In the genomic region with DNA sequence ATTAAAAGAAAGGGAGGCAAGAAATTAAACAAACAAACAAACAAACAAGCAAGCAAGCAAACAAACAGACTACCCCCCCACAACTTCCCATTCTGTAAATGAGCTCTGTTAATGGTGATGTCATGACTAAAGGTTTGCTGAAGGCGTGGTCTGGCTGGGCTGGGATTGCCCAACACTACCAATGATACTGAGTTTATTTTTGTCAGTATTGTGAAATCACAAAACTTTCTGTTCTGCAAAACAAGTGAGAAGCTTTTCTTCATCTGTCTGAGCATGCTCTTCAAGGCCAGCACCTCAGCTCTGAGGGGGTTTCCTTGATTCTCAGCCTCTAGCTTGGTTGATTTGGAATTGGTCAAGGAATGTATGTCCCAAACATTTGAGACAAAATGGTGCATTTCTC, we compare ENCODE assay signal across 13 mouse cellular contexts.
A peak's percentile ranks its signal among the peaks of the same experiment; 100 is the strongest.
DNase-seq lines count a peak whose midpoint lies in the region; ATAC-seq and TF ChIP-seq lines count a peak whose summit lies in the region.
"Had no signal": no experiment of that assay in that cellular context is flagged by ENCODE, and none has a peak within 500 bp of the region (broad histone marks: within the 10 kb centered on the region; RNA-seq: fewer than 3 reads in every experiment).

No protein-coding gene starts in this region.

- whole genome bisulfite sequencing in liver, adult 2 months, result 11% methylated on average over 1 of the region's 1 CpGs
- 58% methylated on average over 1 of the region's 1 CpGs for WGBS in liver, embryonic 12.5 days (ENCODE audit: insufficient replicate concordance)
- WGBS in hindbrain, embryonic 16.5 days, result 100% methylated on average over 1 of the region's 1 CpGs

- peaks cover 8% of the 10 kb centered on the region for H3K4me1 ChIP-seq in liver, adult 2 months (ENCODE audit: control insufficient read depth, insufficient read depth, low read length)
- H3K4me1 ChIP-seq in liver, embryonic 12.5 days, result no peaks in the 10 kb centered on the region
- no peaks in the 10 kb centered on the region for H3K4me1 ChIP-seq in hindbrain, embryonic 16.5 days (ENCODE audit: control insufficient read depth, insufficient read depth, low read depth, low read length)
- H3K4me1 ChIP-seq: heart, embryonic 10.5 days; kidney, embryonic 15.5 days; limb, embryonic 12.5 days; midbrain, embryonic 12.5 days had no signal

- peak; percentile 91 for DNase-seq in liver, adult 2 months (ENCODE audit: extremely low read depth, low read depth, low spot score)
- peak; percentile 5 for DNase-seq in adipocyte (ENCODE audit: low spot score)
- DNase-seq in c-Kit-positive CD71-negative TER-119-negative erythroid progenitor cells, embryonic 14.5 days (ENCODE audit: low read depth), result peak; percentile 7
- DNase-seq in cerebellum, postnatal 10 days, result no peak
- DNase-seq: cerebellum, postnatal 14 days had no signal

- no peaks in the 10 kb centered on the region for H3K79me2 ChIP-seq in liver, adult 2 months (ENCODE audit: control insufficient read depth, insufficient read depth, low read length)

- no peak overlapping the region for H3K9ac ChIP-seq in liver, adult 2 months (ENCODE audit: low read depth, low read length)
- no peak overlapping the region for H3K9ac ChIP-seq in liver, embryonic 12.5 days
- H3K9ac ChIP-seq in hindbrain, embryonic 16.5 days (ENCODE audit: low read depth, low read length), result no peak overlapping the region
- H3K9ac ChIP-seq: kidney, embryonic 15.5 days; limb, embryonic 12.5 days; midbrain, embryonic 12.5 days had no signal

- no peaks in the 10 kb centered on the region for H3K27me3 ChIP-seq in liver, adult 2 months (ENCODE audit: control insufficient read depth, insufficient read depth, low read length)
- no peaks in the 10 kb centered on the region for H3K27me3 ChIP-seq in liver, embryonic 12.5 days (replicated peaks)
- no peaks in the 10 kb centered on the region for H3K27me3 ChIP-seq in hindbrain, embryonic 16.5 days (replicated peaks; ENCODE audit: control insufficient read depth, insufficient read depth, low read length)
- H3K27me3 ChIP-seq: kidney, embryonic 15.5 days; limb, embryonic 12.5 days; midbrain, embryonic 12.5 days had no signal

- H3K4me2 ChIP-seq in liver, embryonic 12.5 days, result no peak overlapping the region
- no peak overlapping the region for H3K4me2 ChIP-seq in hindbrain, embryonic 16.5 days (ENCODE audit: low read length)
- H3K4me2 ChIP-seq: kidney, embryonic 15.5 days; limb, embryonic 12.5 days; midbrain, embryonic 12.5 days had no signal

- H3K4me3 ChIP-seq in liver, adult 2 months (ENCODE audit: insufficient read depth, low read depth, low read length), result no peak overlapping the region
- no peak overlapping the region for H3K4me3 ChIP-seq in liver, embryonic 12.5 days
- no peak overlapping the region for H3K4me3 ChIP-seq in hindbrain, embryonic 16.5 days (ENCODE audit: low read length)
- H3K4me3 ChIP-seq: heart, embryonic 10.5 days; kidney, embryonic 15.5 days; left cerebral cortex, adult 2 months; limb, embryonic 12.5 days; midbrain, embryonic 12.5 days had no signal

- TF ChIP-seq CTCF in liver, adult 2 months (IDR thresholded peaks at IDR 0.05; ENCODE audit: low read depth, low read length), result no peak

- H3K36me3 ChIP-seq in liver, adult 2 months (ENCODE audit: control insufficient read depth, insufficient read depth, low read length), result no peaks in the 10 kb centered on the region
- no peaks in the 10 kb centered on the region for H3K36me3 ChIP-seq in liver, embryonic 12.5 days
- H3K36me3 ChIP-seq in hindbrain, embryonic 16.5 days (ENCODE audit: control insufficient read depth, insufficient read depth, low read length), result no peaks in the 10 kb centered on the region
- H3K36me3 ChIP-seq: heart, embryonic 10.5 days; kidney, embryonic 15.5 days; limb, embryonic 12.5 days; midbrain, embryonic 12.5 days had no signal

- no peak for TF ChIP-seq POLR2A in liver, adult 2 months (IDR thresholded peaks at IDR 0.05; ENCODE audit: extremely low read depth, insufficient read depth, low read length)

- peak overlapping the region; percentile 52 for H3K27ac ChIP-seq in liver, adult 2 months (replicated peaks; ENCODE audit: insufficient read depth, low read depth, low read length)
- H3K27ac ChIP-seq in liver, embryonic 12.5 days, result no peak overlapping the region
- H3K27ac ChIP-seq in hindbrain, embryonic 16.5 days (ENCODE audit: low read depth, low read length), result no peak overlapping the region
- H3K27ac ChIP-seq: heart, embryonic 10.5 days; kidney, embryonic 15.5 days; left cerebral cortex, adult 2 months; limb, embryonic 12.5 days; midbrain, embryonic 12.5 days had no signal

- H3K9me3 ChIP-seq in liver, embryonic 12.5 days (replicated peaks), result no peaks in the 10 kb centered on the region
- no peaks in the 10 kb centered on the region for H3K9me3 ChIP-seq in hindbrain, embryonic 16.5 days (ENCODE audit: control insufficient read depth, low read length)
- H3K9me3 ChIP-seq: heart, embryonic 10.5 days; kidney, embryonic 15.5 days; limb, embryonic 12.5 days; midbrain, embryonic 12.5 days had no signal

- ATAC-seq in liver, embryonic 12.5 days, result no peak
- peak; percentile 95 for ATAC-seq in monocyte, adult 5-6 weeks (replicated peaks; ENCODE audit: insufficient number of reproducible peaks, low FRiP score, low TSS enrichment, poor library complexity, severe bottlenecking)
- ATAC-seq in hindbrain, embryonic 16.5 days, result no peak

Comparison
In these comparisons a context has a peak if more than half of its experiments do, and no peak if none do; other contexts are left out.
1. DNase-seq: peak in liver, adult 2 months (single experiment), adipocyte (single experiment) and c-Kit-positive CD71-negative TER-119-negative erythroid progenitor cells, embryonic 14.5 days (single experiment); none in cerebellum, postnatal 10 days (0 of 2).